Mouse (Mus musculus): ENCODE measurements at regions not wholly inside any gene's neighbourhood (a gene's known extent, or its start where the extent isn't known, plus 50 kb on each side); places are given as distances from the start of the nearest gene placed in this dataset.
A peak's percentile ranks its signal among the peaks of the same experiment; 100 is the strongest.

GRCm38 (mm10) chrX:106985684-106986083 lies 65.3 kb downstream of the Lpar4 start:
- no peak for DNase-seq (ENCODE audit: low spot score in 2 of 2)

DNA sequence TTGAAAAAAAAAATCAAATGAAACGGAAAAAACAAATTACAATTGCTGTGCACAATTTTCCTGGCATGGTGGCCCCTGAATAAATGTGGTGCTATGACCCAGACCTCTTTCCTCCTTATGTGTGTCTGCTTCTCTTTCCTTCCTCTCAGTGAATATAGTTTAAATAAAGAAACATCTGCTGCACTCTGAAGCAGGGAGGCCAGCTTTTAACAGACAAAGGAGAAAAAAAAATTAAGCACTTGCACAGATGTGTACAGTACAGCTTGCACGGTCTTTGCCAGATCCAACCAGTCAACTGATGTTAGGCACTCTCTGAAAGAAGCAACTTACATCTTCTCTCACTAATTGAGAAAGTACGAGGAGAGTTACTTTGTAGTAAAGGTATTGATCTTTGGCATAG lies 66.4 kb downstream of the Lpar4 start:
- DNase-seq (ENCODE audit: low spot score in 2 of 2), result no peak

- no peak for DNase-seq (ENCODE audit: low spot score in 2 of 2)
Observed at GRCm38 (mm10) chrX:106987779-106988178, 67.4 kb downstream of the Lpar4 start.

DNA sequence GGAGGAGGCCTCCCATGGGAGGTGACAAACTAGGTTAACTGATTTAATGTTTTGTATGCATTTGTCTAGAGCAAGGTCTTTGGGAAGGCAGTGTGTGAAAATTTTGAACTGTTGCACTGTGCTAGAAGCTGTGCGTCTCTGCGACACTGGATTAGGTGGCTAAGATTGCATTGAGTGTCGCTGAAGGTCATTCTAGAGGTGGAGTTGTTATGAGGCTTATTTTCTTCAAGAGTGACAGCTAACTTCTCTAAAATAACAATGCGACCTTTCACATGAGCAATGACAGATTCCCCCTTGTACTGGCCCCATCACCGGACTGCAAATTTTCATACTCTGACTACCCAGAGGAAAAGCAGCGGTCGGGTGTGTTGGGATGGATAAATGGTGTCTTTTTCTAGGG lies 83.8 kb upstream of the P2ry10 start:
- no peak for DNase-seq (ENCODE audit: low spot score in 2 of 2)

GRCm38 (mm10) chrX:107008968-107009367 lies 79.3 kb upstream of the P2ry10 start:
- peak in 1 of 2 experiments; percentile 3 for DNase-seq (ENCODE audit: low spot score in 2 of 2)

DNA sequence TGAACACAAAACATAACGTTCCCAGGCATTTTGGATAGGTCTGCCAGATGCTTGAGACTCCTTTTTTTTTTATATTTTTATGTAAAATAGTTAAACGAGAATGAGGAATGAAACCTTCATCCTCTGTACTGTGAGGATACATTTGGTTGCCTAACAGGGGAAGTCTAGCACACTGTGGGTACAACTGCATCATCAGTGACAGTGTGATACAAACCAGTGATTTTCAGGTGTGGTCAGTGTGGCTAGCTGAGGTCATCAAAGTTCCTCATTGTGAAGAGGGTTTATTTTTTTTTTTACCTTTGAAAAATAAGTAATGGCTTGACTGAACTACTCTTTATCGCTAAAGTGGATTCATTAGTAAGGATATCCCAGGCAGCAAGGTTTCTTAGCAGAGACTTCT lies 75.7 kb upstream of the P2ry10 start:
- DNase-seq (ENCODE audit: low spot score in 2 of 2), result no peak

DNA sequence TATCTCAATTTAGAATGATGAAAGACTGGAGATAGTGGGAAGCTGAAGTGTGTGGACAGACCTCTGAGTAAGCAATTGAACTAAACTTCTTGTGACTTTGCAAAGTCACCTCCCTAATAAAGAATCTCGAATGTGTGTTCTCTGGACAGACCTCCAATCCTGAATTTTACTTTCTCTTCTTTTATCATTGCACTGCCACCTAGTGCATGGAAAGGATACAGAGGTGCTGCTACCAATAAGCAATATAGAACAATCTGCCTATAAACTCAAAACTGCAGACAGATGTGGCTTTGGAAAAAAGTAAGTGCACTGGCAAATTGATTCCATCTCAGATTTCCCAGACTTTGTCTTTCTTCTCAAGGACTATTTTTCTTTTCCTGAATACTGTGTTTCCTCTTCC lies 73.0 kb upstream of the P2ry10 start:
- no peak for DNase-seq (ENCODE audit: low spot score in 2 of 2)

DNA sequence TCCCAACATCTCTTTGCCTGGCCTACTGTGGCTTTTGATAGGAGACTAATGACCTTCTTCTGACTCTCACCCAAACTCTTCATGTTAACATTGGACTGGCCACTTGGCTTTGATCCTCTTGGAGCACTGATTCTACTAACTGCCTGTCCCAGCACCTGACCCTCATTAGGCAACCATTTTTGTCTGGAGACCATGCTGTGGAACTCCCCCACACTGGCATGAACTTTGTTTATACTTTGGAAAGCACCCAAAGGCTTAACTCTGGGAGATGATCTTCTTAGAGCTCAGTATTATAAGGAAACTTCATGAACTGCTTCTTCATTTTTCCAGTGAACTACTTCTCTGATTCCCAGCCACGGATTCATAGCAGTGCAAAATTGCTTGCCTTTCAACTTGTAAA lies 56.6 kb upstream of the P2ry10 start:
- no peak for DNase-seq (ENCODE audit: low spot score in 2 of 2)

- no peak for DNase-seq (ENCODE audit: low spot score in 2 of 2)
Observed at GRCm38 (mm10) chrX:107038041-107038440, 50.3 kb upstream of the P2ry10 start.

All from cerebellum, postnatal 4 days (tissue).